Mouse (Mus musculus) liver, embryonic 13.5 days (tissue): ENCODE results near the gene Myo18b. TPM values are rescaled to one million over a fixed set of nuclear protein-coding genes. Genes with fewer than 3 reads are reported as not detected.

Source experiments
- ATAC-seq: fragments of 200-750 bp; cut with Nextera tagmentation; 2 replicates; pipeline ENCODE4 v1.8.0; 2017; ENCODE audit warnings: low read depth, mild to moderate bottlenecking, moderate number of reproducible peaks, moderate library complexity
- DNase-seq: peaks from one replicate; pipeline ENCODE4 v3.0.0; 2022
- H3K27ac ChIP-seq: fragments of 300-500 bp; sonication (generic); 2 replicates; pipeline ENCODE4 v1.5.1; 2015; ENCODE audit warnings: moderate library complexity, mild to moderate bottlenecking, inconsistent platforms
- H3K27me3 ChIP-seq: fragments of 300-500 bp; sonication (generic); 2 replicates; pipeline ENCODE4 v1.6.1; 2015; ENCODE audit warnings: mild to moderate bottlenecking, inconsistent platforms
- H3K36me3 ChIP-seq: fragments of 300-500 bp; sonication (generic); 2 replicates; pipeline ENCODE4 v1.6.1; 2015; ENCODE audit warnings: mild to moderate bottlenecking, inconsistent platforms
- H3K4me1 ChIP-seq: fragments of 300-500 bp; sonication (generic); replicated peaks from 2 replicates; pipeline ENCODE4 v1.6.1; 2015; ENCODE audit warnings: inconsistent platforms
- H3K4me2 ChIP-seq: fragments of 300-500 bp; sonication (generic); 2 replicates; pipeline ENCODE4 v1.6.1; 2015; ENCODE audit warnings: inconsistent platforms, mild to moderate bottlenecking, moderate library complexity
- H3K4me3 ChIP-seq: fragments of 300-500 bp; sonication (generic); replicated peaks from 2 replicates; pipeline ENCODE4 v1.5.1; 2015; ENCODE audit warnings: mild to moderate bottlenecking, inconsistent platforms
- H3K9ac ChIP-seq: fragments of 300-500 bp; sonication (generic); 2 replicates; pipeline ENCODE4 v1.6.1; 2015; ENCODE audit warnings: mild to moderate bottlenecking, inconsistent platforms
- H3K9me3 ChIP-seq: fragments of 300-500 bp; sonication (generic); replicated peaks from 2 replicates; pipeline ENCODE4 v1.6.1; 2016; ENCODE audit warnings: inconsistent platforms
- WGBS: fragments of 180-500 bp; shearing (Covaris S2); methylation state at CpG from one replicate; pipeline ENCODE4 v1.1.7; 2015; ENCODE audit not compliant: insufficient replicate concordance; 5-methylcytosine and 5-hydroxymethylcytosine counted together
- polyA plus RNA-seq: library from polyadenylated mRNA; unstranded; fragments of >200 nt; fragmentation: Nextera tagmentation; extraction: Ambion mirVana; gene quantifications from 2 replicates; pipeline ENCODE4 v1.2.1, GENCODE M21; 2015

Gene Myo18b
- polyA plus RNA-seq, 1 experiment from 2014 or later: 0.07 TPM

- H3K9me3 ChIP-seq: peaks cover 5% of the 10 kb centered on the region; the same call in 1 of the 2 replicates
- H3K4me1 ChIP-seq: no peaks in the 10 kb centered on the region
- no peak for ATAC-seq
- H3K4me2 ChIP-seq: no peak overlapping the region
- H3K27ac ChIP-seq: no peak overlapping the region
- no peak overlapping the region for H3K9ac ChIP-seq
- H3K27me3 ChIP-seq: no peaks in the 10 kb centered on the region
- 55% methylated on average over 7 of the region's 7 CpGs for WGBS
- no peak for DNase-seq
- H3K4me3 ChIP-seq: no peak overlapping the region
- H3K36me3 ChIP-seq: no peaks in the 10 kb centered on the region
Measured at GRCm38 (mm10) chr5:112695254-112695711, 200.9 kb downstream of the Myo18b start.

GRCm38 (mm10) chr5:112693286-112693849 is 202.8 kb downstream of the Myo18b start:
- Histone ChIP-seq H3K27me3 (no peaks in the 10 kb centered on the region), H3K4me1 (no peaks in the 10 kb centered on the region), H3K4me3 (no peak overlapping the region), H3K4me2 (no peak overlapping the region), H3K27ac (no peak overlapping the region), H3K36me3 (no peaks in the 10 kb centered on the region), H3K9me3 (peaks cover 5% of the 10 kb centered on the region; the same call in 1 of the 2 replicates), H3K9ac (no peak overlapping the region)
- no peak for DNase-seq
- 67% methylated on average over 18 of the region's 18 CpGs for WGBS
- no peak for ATAC-seq

- Histone ChIP-seq H3K27ac (no peak overlapping the region), H3K4me1 (peaks cover 3% of the 10 kb centered on the region; the same call in 1 of the 2 replicates), H3K4me3 (no peak overlapping the region), H3K36me3 (no peaks in the 10 kb centered on the region), H3K4me2 (no peak overlapping the region), H3K9ac (no peak overlapping the region), H3K27me3 (no peaks in the 10 kb centered on the region), H3K9me3 (peaks cover 10% of the 10 kb centered on the region; the same call in 1 of the 2 replicates)
- no peak for ATAC-seq
- whole genome bisulfite sequencing: 64% methylated on average over 4 of the region's 4 CpGs
- DNase-seq: no peak
Measured at GRCm38 (mm10) chr5:112687100-112687818, 208.9 kb downstream of the Myo18b start.

- DNase-seq (no peak), ATAC-seq (no peak)
- Histone ChIP-seq H3K36me3 (no peaks in the 10 kb centered on the region), H3K9ac (no peak overlapping the region), H3K4me2 (no peak overlapping the region), H3K4me1 (peaks cover 3% of the 10 kb centered on the region; the same call in 1 of the 2 replicates), H3K4me3 (no peak overlapping the region), H3K9me3 (peaks cover 8% of the 10 kb centered on the region; the same call in 1 of the 2 replicates), H3K27ac (no peak overlapping the region), H3K27me3 (no peaks in the 10 kb centered on the region)
- 66% methylated on average over 14 of the region's 14 CpGs for WGBS
Measured at GRCm38 (mm10) chr5:112686309-112687099, 209.7 kb downstream of the Myo18b start.

- no peak overlapping the region for H3K4me3 ChIP-seq
Measured at GRCm38 (mm10) chr5:112679251-112679650, 216.9 kb downstream of the Myo18b start.

GRCm38 (mm10) chr5:112678153-112678552 is 218.0 kb downstream of the Myo18b start:
- DNase-seq: no peak
- Histone ChIP-seq H3K27me3 (no peaks in the 10 kb centered on the region), H3K27ac (no peak overlapping the region), H3K4me2 (no peak overlapping the region), H3K4me1 (0 out of 2 replicates have a peak, but pooled peaks cover under 1% of the 10 kb centered on the region), H3K4me3 (no peak overlapping the region), H3K9ac (no peak overlapping the region), H3K36me3 (no peaks in the 10 kb centered on the region), H3K9me3 (no peaks in the 10 kb centered on the region; the same call in 1 of the 2 replicates)
- no peak for ATAC-seq
- WGBS: 56% methylated on average over 4 of the region's 4 CpGs

More at GRCm38 (mm10) chr5:112679251-112679650, 216.9 kb downstream of the Myo18b start:
- no peak for DNase-seq
- peaks cover 3% of the 10 kb centered on the region; the same call in 1 of the 2 replicates for H3K4me1 ChIP-seq
- H3K36me3 ChIP-seq: no peaks in the 10 kb centered on the region
- H3K4me2 ChIP-seq: no peak overlapping the region
- no peak for ATAC-seq
- H3K27ac ChIP-seq: no peak overlapping the region
- no peaks in the 10 kb centered on the region for H3K27me3 ChIP-seq
- H3K9ac ChIP-seq: no peak overlapping the region
- H3K9me3 ChIP-seq: no peaks in the 10 kb centered on the region; the same call in 1 of the 2 replicates
- 42% methylated on average over 2 of the region's 2 CpGs for whole genome bisulfite sequencing

- Histone ChIP-seq H3K4me2 (no peak overlapping the region), H3K36me3 (no peaks in the 10 kb centered on the region), H3K9me3 (no peaks in the 10 kb centered on the region), H3K27ac (no peak overlapping the region), H3K4me3 (no peak overlapping the region), H3K9ac (no peak overlapping the region), H3K27me3 (no peaks in the 10 kb centered on the region), H3K4me1 (no peaks in the 10 kb centered on the region)
- DNase-seq: no peak
- ATAC-seq: no peak
- 61% methylated on average over 5 of the region's 5 CpGs for WGBS
Measured at GRCm38 (mm10) chr5:112674806-112675205, 221.4 kb downstream of the Myo18b start.

- no peak overlapping the region for H3K9ac ChIP-seq
- H3K4me2 ChIP-seq: no peak overlapping the region
- no peaks in the 10 kb centered on the region; the same call in 1 of the 2 replicates for H3K9me3 ChIP-seq
- ATAC-seq (no peak), DNase-seq (no peak)
- no peaks in the 10 kb centered on the region for H3K4me1 ChIP-seq
- no peaks in the 10 kb centered on the region for H3K27me3 ChIP-seq
- H3K36me3 ChIP-seq: no peaks in the 10 kb centered on the region
- H3K27ac ChIP-seq: no peak overlapping the region
- no peak overlapping the region for H3K4me3 ChIP-seq
- WGBS: 45% methylated on average over 7 of the region's 7 CpGs
Measured at GRCm38 (mm10) chr5:112672457-112672856, 223.7 kb downstream of the Myo18b start.

GRCm38 (mm10) chr5:112671961-112672360 is 224.2 kb downstream of the Myo18b start:
- WGBS: 34% methylated on average over 2 of the region's 2 CpGs
- Histone ChIP-seq H3K27ac (no peak overlapping the region), H3K27me3 (no peaks in the 10 kb centered on the region), H3K4me2 (no peak overlapping the region), H3K9me3 (no peaks in the 10 kb centered on the region; the same call in 1 of the 2 replicates), H3K4me3 (no peak overlapping the region), H3K36me3 (no peaks in the 10 kb centered on the region), H3K4me1 (no peaks in the 10 kb centered on the region), H3K9ac (no peak overlapping the region)
- ATAC-seq (no peak), DNase-seq (no peak)

- Histone ChIP-seq H3K27ac (no peak overlapping the region), H3K9me3 (no peaks in the 10 kb centered on the region; the same call in 1 of the 2 replicates), H3K36me3 (no peaks in the 10 kb centered on the region), H3K4me3 (no peak overlapping the region), H3K9ac (no peak overlapping the region), H3K4me1 (no peaks in the 10 kb centered on the region), H3K4me2 (no peak overlapping the region), H3K27me3 (no peaks in the 10 kb centered on the region)
- ATAC-seq (no peak), DNase-seq (no peak)
- WGBS: 62% methylated on average over 8 of the region's 8 CpGs
Measured at GRCm38 (mm10) chr5:112667153-112667552, 229.0 kb downstream of the Myo18b start.

GRCm38 (mm10) chr5:112665661-112666060 is 230.5 kb downstream of the Myo18b start:
- Histone ChIP-seq H3K27me3 (no peaks in the 10 kb centered on the region), H3K27ac (no peak overlapping the region), H3K4me3 (no peak overlapping the region), H3K4me2 (no peak overlapping the region), H3K9me3 (no peaks in the 10 kb centered on the region; the same call in 1 of the 2 replicates), H3K9ac (no peak overlapping the region), H3K36me3 (no peaks in the 10 kb centered on the region), H3K4me1 (no peaks in the 10 kb centered on the region)
- WGBS: 38% methylated on average over 7 of the region's 7 CpGs
- ATAC-seq (no peak), DNase-seq (no peak)
